Mouse (Mus musculus): ENCODE results near the gene Card6.
"Not testable (repeated sequence)": the region's sequence is repeated elsewhere in the genome, so short reads cannot be mapped to it uniquely, and the experiment has no call there.

Card6 gene

GRCm38 (mm10) chr15:5107686-5108654 is at the start of gene Card6:
Gene Card6 (minus strand): TSS chr15:5108539.
- no peak for DNase-seq

GRCm38 (mm10) chr15:5157386-5157785 is 49.0 kb upstream of the Card6 start:
- no peak for DNase-seq

GRCm38 (mm10) chr15:5156355-5156754 is 48.0 kb upstream of the Card6 start:
- DNase-seq, result no peak

GRCm38 (mm10) chr15:5155093-5155492 is 46.8 kb upstream of the Card6 start:
- no peak for DNase-seq

- DNase-seq, result no peak
Measured at GRCm38 (mm10) chr15:5154621-5155020, 46.3 kb upstream of the Card6 start.

GRCm38 (mm10) chr15:5152171-5152570 is 43.8 kb upstream of the Card6 start:
- DNase-seq, result no peak

- no peak for DNase-seq
Measured at GRCm38 (mm10) chr15:5149187-5149586, 40.8 kb upstream of the Card6 start.

GRCm38 (mm10) chr15:5145196-5145945 is 37.0 kb upstream of the Card6 start:
- no peak for DNase-seq

- peak; percentile 73 for DNase-seq
Measured at GRCm38 (mm10) chr15:5144021-5144778, 35.9 kb upstream of the Card6 start.

- DNase-seq, result peak; percentile 88
Measured at GRCm38 (mm10) chr15:5143361-5144020, 35.2 kb upstream of the Card6 start, which contains the start of gene Prkaa1. Gene Prkaa1 (plus strand): TSS chr15:5143861.

GRCm38 (mm10) chr15:5142714-5143113 is 34.4 kb upstream of the Card6 start:
- DNase-seq, result no peak

- peak; percentile 68 for DNase-seq
Measured at GRCm38 (mm10) chr15:5142047-5142446, 33.7 kb upstream of the Card6 start.

- peak; percentile 31 for DNase-seq
Measured at GRCm38 (mm10) chr15:5140357-5140756, 32.0 kb upstream of the Card6 start.

GRCm38 (mm10) chr15:5139863-5140262 is 31.5 kb upstream of the Card6 start:
- peak; percentile 75 for DNase-seq

GRCm38 (mm10) chr15:5139366-5139765 is 31.0 kb upstream of the Card6 start:
- no peak for DNase-seq

GRCm38 (mm10) chr15:5138021-5138856 is 29.9 kb upstream of the Card6 start:
- DNase-seq, result peak; percentile 71

GRCm38 (mm10) chr15:5134945-5135483 is 26.7 kb upstream of the Card6 start:
- DNase-seq, result no peak

GRCm38 (mm10) chr15:5134179-5134578 is 25.8 kb upstream of the Card6 start:
- no peak for DNase-seq

GRCm38 (mm10) chr15:5133301-5133700 is 25.0 kb upstream of the Card6 start:
- DNase-seq, result no peak

- not testable (repeated sequence) for DNase-seq
Measured at GRCm38 (mm10) chr15:5130887-5131668, 22.7 kb upstream of the Card6 start.
